Mouse (Mus musculus) forebrain, embryonic 10.5 days (tissue): ENCODE measurements around the gene Gm12355. TPM values are rescaled to one million over a fixed set of nuclear protein-coding genes. Genes with fewer than 3 reads are reported as not detected.
A peak's percentile ranks its signal among the peaks of the same experiment; 100 is the strongest.

ENCODE experiments used
- DNase-seq: peaks from one replicate; pipeline ENCODE4 v3.0.0-alpha.2; 2017; ENCODE audit warnings: low spot score; ENCODE audit errors: extremely low spot score
- H3K27ac ChIP-seq: fragments of 300-500 bp; sonication (generic); 2 replicates; pipeline ENCODE4 v1.5.1; 2016; ENCODE audit warnings: mild to moderate bottlenecking
- H3K27me3 ChIP-seq: fragments of 300-500 bp; sonication (generic); 2 replicates; pipeline ENCODE4 v1.6.1; 2016; ENCODE audit warnings: mild to moderate bottlenecking; ENCODE audit not compliant: poor library complexity, severe bottlenecking
- H3K36me3 ChIP-seq: fragments of 300-500 bp; sonication (generic); replicated peaks from 2 replicates; pipeline ENCODE4 v1.6.1; 2016; ENCODE audit warnings: mild to moderate bottlenecking, moderate library complexity
- H3K4me1 ChIP-seq: fragments of 300-500 bp; sonication (generic); 2 replicates; pipeline ENCODE4 v1.6.1; 2016
- H3K4me3 ChIP-seq: fragments of 300-500 bp; sonication (generic); 2 replicates; pipeline ENCODE4 v1.5.1; 2016; ENCODE audit warnings: mild to moderate bottlenecking, moderate library complexity
- H3K9me3 ChIP-seq: fragments of 300-500 bp; sonication (generic); 2 replicates; pipeline ENCODE4 v1.6.1; 2016; ENCODE audit warnings: mild to moderate bottlenecking, moderate library complexity
- WGBS: fragments of 180-500 bp; shearing (Covaris S2); methylation state at CpG from one replicate; pipeline ENCODE4 v1.1.7; 2016; 5-methylcytosine and 5-hydroxymethylcytosine counted together
- polyA plus RNA-seq: library from polyadenylated mRNA; unstranded; fragments of >200 nt; fragmentation: Nextera tagmentation; extraction: Ambion mirVana; gene quantifications from 2 replicates; pipeline ENCODE4 v1.2.1, GENCODE M21; 2016

The Gm12355 gene
- polyA plus RNA-seq, 1 experiment from 2014 or later, result 1.4 TPM

DNA sequence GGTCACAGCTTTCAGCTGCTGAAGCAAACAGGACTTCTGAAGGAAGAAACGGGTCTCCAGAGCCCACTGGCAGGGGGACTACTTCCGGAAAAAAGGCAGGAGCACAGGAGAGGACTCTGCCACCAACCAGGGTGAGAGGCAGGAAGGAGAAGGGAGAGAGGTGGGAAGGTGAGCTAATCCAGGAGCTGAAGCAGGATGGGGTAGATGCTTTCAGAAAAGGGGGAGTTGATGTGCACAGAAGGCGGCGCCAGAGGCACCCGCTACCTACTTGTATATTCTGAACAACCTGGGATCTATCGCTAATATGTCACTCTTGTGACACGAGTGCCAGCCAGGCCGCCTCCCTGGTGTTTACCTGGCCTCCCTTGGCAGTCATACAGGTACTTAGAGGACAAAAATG, 27.5 kb downstream of the Gm12355 start, which contains the start of gene Lrrc3c:
TSS of gene Lrrc3c (plus strand) at position 301 of the 400 bp plus-strand sequence.
- WGBS, result 91% methylated on average over 8 of the region's 8 CpGs
- H3K27me3 ChIP-seq, result peaks cover 42% of the 10 kb centered on the region

DNA sequence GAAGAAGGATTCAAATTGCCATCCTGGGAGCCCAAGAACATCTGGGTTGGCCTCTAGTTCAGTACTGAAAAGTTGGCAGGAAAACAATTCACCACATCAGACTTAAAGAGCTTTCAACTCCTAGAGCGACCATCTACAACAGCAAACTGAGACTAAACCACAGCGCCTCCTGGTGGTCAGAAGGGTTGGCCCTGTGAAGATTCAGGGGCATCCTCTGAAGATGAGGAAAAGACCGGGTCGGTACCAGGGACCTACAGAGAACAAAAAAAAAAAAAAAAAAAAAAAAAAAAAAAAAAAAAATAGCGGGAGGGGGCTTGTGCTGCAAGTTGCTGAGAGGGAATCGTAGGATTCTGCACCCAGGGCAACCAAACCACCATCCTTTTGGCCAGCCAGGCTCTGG, 28.1 kb downstream of the Gm12355 start:
- Histone ChIP-seq H3K4me1 (peaks cover 18% of the 10 kb centered on the region), H3K27me3 (peaks cover 44% of the 10 kb centered on the region), H3K4me3 (no peak overlapping the region), H3K36me3 (no peaks in the 10 kb centered on the region), H3K27ac (no peak overlapping the region), H3K9me3 (no peaks in the 10 kb centered on the region)
- WGBS, result 37% methylated on average over 6 of the region's 6 CpGs
- peak; percentile 59 for DNase-seq

More for the DNA sequence above, 27.5 kb downstream of the Gm12355 start, which contains the start of gene Lrrc3c:
- no peak within 1 kb of the TSS for H3K4me3 ChIP-seq
- H3K4me1 ChIP-seq, result peaks cover 24% of the 10 kb centered on the region
- 0 out of 2 replicates have a peak within 1 kb of the TSS, but pooled peaks have one; percentile 35 for H3K27ac ChIP-seq
- no peak for DNase-seq
- H3K9me3 ChIP-seq, result no peaks in the 10 kb centered on the region
- H3K36me3 ChIP-seq, result no peaks in the 10 kb centered on the region

DNA sequence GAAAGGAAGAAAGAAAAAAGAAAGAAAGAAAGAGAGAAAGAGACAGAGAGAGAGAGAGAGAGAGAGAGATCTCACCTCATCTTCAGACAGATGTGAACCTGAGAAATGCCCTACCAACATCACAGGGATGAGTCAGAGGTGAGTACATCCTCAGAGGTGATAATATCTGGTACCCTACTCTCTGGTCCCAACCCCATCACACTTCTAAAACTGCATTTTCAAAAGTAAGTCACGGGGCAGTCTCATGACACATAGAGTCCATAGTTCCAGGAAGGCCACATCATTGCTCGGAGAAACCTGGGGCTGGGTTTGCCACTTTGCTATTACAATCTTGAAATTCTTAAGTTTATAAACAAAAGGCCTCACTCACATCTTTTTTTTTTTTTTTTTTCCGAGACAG, 29.5 kb downstream of the Gm12355 start:
- H3K4me3 ChIP-seq, result no peak overlapping the region
- H3K4me1 ChIP-seq, result peaks cover 9% of the 10 kb centered on the region; the same call in 1 of the 2 replicates
- no peak for DNase-seq
- no peak overlapping the region for H3K27ac ChIP-seq
- H3K27me3 ChIP-seq, result peaks cover 49% of the 10 kb centered on the region
- WGBS, result 76% methylated on average over 3 of the region's 3 CpGs
- no peaks in the 10 kb centered on the region for H3K9me3 ChIP-seq
- H3K36me3 ChIP-seq, result no peaks in the 10 kb centered on the region

DNA sequence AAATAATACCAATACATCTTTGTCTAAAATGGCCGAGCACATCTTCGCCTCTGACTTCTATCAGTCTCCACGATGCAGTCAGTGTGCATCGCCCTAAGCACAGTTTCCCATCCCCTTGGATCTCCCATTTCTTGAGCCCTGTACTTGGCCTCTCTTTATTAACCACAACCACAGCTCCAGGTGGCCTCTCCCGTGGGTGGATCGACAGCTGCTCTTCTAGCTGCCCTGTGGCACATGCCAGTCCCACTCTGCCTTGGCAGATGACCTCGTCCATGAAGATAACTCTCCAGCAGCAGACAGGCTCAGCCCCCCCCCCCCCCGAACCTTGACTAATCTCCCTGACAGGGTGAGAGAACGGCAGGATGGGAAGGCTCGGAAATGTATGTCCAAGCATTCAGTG, 30.0 kb downstream of the Gm12355 start:
- no peak for DNase-seq
- H3K4me1 ChIP-seq, result peaks cover 9% of the 10 kb centered on the region; the same call in 1 of the 2 replicates
- H3K27me3 ChIP-seq, result peaks cover 44% of the 10 kb centered on the region
- H3K9me3 ChIP-seq, result no peaks in the 10 kb centered on the region
- no peak overlapping the region for H3K4me3 ChIP-seq
- no peaks in the 10 kb centered on the region for H3K36me3 ChIP-seq
- 83% methylated on average over 10 of the region's 10 CpGs for WGBS
- H3K27ac ChIP-seq, result no peak overlapping the region

DNA sequence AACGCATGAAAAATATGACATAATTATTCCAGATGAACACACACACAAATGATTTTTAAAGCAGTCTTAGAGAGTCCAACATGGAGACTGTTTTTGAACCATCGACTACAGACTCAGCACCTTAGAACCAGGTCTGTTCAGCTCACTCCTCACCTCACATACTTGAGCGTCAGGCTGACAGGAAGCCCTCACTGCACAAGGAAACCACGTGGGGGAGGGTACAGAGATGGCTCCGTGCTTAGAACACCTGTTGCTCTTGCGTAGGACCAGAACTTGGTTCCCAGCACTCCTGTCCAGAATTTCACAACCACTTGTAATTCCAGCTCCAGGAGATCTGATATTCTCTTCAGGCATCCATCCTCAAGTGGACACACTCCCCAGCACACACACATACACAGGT, 30.4 kb downstream of the Gm12355 start:
- Histone ChIP-seq H3K27me3 (peaks cover 39% of the 10 kb centered on the region), H3K4me1 (peaks cover 9% of the 10 kb centered on the region; the same call in 1 of the 2 replicates), H3K9me3 (no peaks in the 10 kb centered on the region), H3K27ac (no peak overlapping the region), H3K36me3 (no peaks in the 10 kb centered on the region), H3K4me3 (no peak overlapping the region)
- no peak for DNase-seq
- 76% methylated on average over 6 of the region's 6 CpGs for WGBS

DNA sequence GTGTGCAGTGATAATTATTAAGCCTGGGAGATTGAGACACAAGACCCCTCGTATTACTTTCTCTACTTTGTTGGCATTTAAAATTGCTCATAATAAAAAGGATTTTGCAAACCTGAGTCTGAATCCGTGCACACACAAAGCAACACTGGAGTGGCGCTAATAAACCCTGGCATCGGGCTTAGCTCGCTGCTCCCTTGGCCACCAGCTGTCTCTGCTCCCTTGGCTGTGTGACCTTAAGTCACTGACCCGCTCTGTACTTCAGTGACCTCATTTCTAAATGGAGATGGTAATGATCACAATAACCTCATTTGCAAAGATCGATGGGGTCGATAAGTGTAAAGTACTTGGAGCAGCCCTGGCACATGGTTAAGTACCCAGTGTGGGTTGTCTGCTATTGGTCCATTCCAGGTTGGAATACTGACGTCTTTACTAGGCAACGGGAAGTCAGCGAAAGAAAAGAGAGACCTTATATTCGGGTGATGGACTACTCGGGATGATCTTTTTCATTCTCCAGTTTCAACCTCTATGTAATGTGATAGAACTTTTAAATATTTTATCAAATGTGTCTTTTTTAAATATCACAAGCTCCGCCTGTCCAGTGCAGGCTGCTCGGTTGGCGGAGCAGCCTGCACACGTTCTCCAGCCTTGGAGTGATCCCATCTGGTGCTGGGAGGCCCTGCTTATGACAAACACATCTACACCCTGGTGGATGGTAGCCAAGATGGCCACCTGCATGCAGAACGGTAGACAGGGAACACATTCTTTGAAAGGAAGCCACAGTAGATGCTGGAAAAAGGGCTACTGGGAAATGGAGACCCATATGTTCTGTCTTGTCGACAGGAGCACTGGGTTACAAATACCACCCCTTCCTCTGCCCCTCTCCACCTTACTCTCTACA, 34.7 kb downstream of the Gm12355 start:
- Histone ChIP-seq H3K36me3 (no peaks in the 10 kb centered on the region), H3K4me3 (no peak overlapping the region), H3K9me3 (no peaks in the 10 kb centered on the region), H3K4me1 (peaks cover 34% of the 10 kb centered on the region), H3K27ac (no peak overlapping the region), H3K27me3 (peaks cover 21% of the 10 kb centered on the region)
- WGBS, result 84% methylated on average over 19 of the region's 19 CpGs
- no peak for DNase-seq

DNA sequence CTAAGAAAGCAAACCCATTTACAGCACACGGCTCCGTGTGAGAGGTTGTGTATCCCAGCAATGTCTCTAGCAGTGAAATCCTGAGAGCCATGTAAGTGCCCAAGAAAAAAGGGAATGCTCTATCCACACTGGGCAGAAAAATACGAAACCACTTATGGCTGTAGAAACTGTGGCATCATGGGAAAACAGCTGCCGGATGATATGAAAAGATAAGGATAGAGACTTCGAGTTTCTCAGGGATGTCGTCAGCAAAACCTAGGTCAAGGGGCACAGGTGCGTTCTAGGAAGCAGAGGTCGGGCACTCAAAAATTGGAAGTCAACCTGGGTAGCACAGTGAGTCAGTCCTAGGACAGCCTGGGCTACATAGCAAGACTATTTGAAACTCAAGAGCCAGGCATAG, 36.2 kb downstream of the Gm12355 start:
- H3K27ac ChIP-seq, result no peak overlapping the region
- DNase-seq, result no peak
- H3K4me1 ChIP-seq, result peaks cover 49% of the 10 kb centered on the region
- WGBS, result 88% methylated on average over 8 of the region's 8 CpGs
- no peaks in the 10 kb centered on the region for H3K9me3 ChIP-seq
- no peak overlapping the region for H3K4me3 ChIP-seq
- no peaks in the 10 kb centered on the region for H3K36me3 ChIP-seq
- H3K27me3 ChIP-seq, result peaks cover 21% of the 10 kb centered on the region

DNA sequence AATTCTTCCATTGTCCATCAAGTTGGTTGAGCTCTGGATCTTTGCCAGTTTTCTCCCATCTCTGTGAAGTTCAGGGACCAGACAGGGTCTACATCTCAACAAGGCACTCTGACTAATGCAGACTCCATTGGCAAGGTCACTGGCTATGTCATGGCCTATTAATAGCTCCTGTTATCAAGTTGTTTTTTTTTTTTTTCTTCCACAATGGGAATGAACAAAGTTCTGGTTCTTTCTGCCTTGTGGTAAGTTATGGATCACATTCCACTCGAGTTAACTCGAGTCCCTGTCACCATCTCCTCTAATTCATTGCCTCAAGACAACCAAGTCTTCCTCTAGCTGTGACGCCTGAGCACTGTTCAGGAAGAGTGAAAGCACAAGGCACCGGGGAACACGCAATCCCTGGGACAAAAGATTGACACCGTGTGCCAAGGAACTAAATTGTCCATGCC, 36.6 kb downstream of the Gm12355 start:
- WGBS, result 72% methylated on average over 6 of the region's 6 CpGs
- Histone ChIP-seq H3K4me3 (no peak overlapping the region), H3K27me3 (peaks cover 21% of the 10 kb centered on the region), H3K4me1 (peaks cover 53% of the 10 kb centered on the region), H3K27ac (no peak overlapping the region), H3K9me3 (no peaks in the 10 kb centered on the region), H3K36me3 (peaks cover 3% of the 10 kb centered on the region)
- DNase-seq, result no peak

DNA sequence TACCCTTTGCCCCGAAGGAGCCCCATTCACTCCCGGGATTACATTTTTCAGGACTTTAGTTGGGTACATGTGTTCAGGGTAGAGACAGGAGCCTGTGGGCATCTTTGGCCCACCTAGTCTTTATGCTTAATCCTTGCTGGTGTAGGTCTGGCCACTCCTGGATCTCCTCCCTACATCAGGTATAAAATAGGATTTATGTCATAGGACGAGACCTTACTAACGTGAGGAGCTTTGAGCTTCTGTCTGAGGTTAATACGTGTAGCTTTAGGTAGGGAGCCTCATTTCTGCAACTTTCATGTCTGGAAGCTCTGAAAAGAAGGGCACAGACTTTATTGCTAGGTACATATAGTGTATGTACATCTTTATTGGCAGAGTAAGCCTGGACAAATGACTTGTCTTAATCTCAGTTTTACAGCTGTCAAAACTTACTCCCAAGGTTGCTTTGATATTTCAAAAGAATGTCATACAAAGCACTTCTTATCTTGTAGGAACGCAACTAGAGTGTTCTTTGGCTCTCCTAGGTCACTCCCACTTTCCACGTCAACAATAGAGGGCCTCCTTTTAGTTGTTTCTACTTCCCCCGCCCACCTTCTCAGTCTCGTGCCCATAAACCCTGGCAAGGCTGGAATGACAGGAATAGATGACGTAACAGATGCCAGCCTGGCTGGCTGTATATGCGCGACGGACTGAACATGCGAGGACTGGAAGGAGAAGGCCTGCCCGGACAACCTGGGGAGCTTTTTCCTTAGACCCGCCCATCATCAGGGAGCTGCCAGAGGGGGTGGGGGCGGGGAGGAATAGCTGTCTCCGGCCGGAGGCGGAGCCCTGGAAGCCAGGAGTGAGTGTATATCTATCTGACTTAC, 37.5 kb downstream of the Gm12355 start:
- WGBS, result 5% methylated on average over 20 of the region's 20 CpGs
- peak; percentile 52 for DNase-seq
- Histone ChIP-seq H3K27ac (peak overlapping the region; percentile 91), H3K9me3 (no peaks in the 10 kb centered on the region), H3K4me1 (peaks cover 53% of the 10 kb centered on the region), H3K36me3 (peaks cover 13% of the 10 kb centered on the region), H3K27me3 (peaks cover 21% of the 10 kb centered on the region), H3K4me3 (peak overlapping the region; percentile 92)

DNA sequence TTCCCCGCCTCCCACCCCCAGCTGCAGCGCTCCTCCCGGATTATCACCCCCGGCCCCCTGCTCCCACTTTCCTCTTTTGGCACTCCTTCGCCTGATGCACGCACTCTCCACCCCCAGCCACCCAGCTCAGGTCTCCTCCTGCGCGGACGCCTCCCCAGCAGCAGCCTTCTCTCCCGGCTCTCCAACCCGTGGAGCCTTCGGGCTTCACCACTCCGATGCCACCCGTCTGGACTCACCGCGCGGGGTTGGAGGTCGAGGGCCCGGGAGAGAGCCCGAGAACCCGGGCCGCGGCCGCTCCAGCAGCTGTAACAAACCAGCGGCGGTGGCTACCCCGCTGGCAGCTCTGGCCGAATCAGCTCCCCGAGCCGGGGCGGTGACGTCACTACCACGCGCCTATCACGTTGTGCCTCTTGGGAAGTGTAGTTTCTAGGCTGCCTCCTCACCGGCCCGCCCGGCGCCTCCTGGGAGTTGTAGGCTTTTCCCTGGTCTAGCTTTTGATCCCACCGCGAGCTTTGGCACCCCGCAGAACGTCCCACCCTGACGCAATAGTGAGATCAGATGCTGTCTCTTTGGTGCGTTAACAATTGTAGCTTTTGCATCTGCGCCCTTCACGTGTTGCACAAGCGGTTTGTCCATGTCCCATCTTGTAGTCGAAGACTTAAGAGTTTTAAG, 38.4 kb downstream of the Gm12355 start, which contains the start of gene Ormdl3:
TSS of gene Ormdl3 (minus strand) at position 477 of the 672 bp plus-strand sequence.
- peak; percentile 99 for DNase-seq
- Histone ChIP-seq H3K4me3 (peak within 1 kb of the TSS; percentile 92), H3K9me3 (no peaks in the 10 kb centered on the region), H3K36me3 (peaks cover 22% of the 10 kb centered on the region), H3K27ac (peak within 1 kb of the TSS; percentile 91), H3K4me1 (peaks cover 53% of the 10 kb centered on the region), H3K27me3 (peaks cover 15% of the 10 kb centered on the region; the same call in 1 of the 2 replicates)
- WGBS, result under 1% methylated on average over 49 of the region's 49 CpGs

DNA sequence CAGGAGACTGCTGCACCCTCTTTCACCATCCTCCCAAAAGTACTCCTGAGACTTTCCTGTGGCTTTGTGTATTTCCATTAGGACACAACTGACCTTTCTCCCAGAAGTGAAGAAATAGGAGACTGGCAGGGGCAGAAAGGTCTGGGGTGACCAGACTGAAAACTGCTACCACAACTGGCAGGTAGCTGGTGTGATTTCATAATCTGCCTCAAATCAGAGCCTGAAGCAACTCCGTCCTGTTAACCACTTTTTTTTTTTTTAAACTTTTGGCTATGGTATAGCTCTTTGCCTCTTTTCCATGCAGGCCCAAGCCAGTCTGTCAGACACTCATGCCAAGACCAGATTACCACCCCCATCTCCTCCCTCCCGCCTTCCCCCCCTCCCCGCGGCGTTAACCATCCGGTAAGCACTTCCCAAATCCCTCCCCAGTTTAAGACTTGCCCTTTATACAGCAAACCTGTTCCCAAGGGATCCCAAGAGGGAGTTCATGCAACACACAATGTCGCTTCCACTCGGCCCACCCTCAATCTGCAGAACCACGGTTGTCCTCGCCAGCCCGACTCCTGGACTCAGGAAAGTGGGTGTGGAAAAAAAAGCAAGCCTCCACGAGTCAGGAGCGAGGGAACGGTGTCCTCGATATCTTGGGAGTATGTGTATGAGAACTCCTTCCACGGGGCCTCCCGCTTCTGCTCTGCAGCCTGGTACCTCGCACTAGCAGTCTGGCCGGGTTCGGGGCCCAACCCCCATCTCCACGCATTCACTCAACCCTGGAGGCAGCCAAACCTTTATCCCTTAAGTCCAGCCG, 39.2 kb downstream of the Gm12355 start:
- H3K27ac ChIP-seq, result peak overlapping the region; percentile 91
- H3K36me3 ChIP-seq, result peaks cover 29% of the 10 kb centered on the region
- H3K4me1 ChIP-seq, result peaks cover 53% of the 10 kb centered on the region
- H3K27me3 ChIP-seq, result peaks cover 8% of the 10 kb centered on the region; the same call in 1 of the 2 replicates
- no peaks in the 10 kb centered on the region for H3K9me3 ChIP-seq
- peak overlapping the region; percentile 92 for H3K4me3 ChIP-seq
- WGBS, result 2% methylated on average over 22 of the region's 22 CpGs
- peak; percentile 35 for DNase-seq
